Mouse (Mus musculus) liver, adult 2 months (tissue): ENCODE results near the gene Cemip2.

Experiments
- CTCF ChIP-seq: fragments of 200-500 bp; IDR thresholded peaks from 2 replicates; pipeline ENCODE4 v1.5.1; 2011; ENCODE audit warnings: low read depth, low read length, control low read depth
- POLR2A ChIP-seq: fragments of 200-500 bp; IDR thresholded peaks from 2 replicates; pipeline ENCODE4 v1.6.1; 2011; ENCODE audit warnings: low read length, control low read depth; ENCODE audit not compliant: insufficient read depth; ENCODE audit errors: extremely low read depth

DNA sequence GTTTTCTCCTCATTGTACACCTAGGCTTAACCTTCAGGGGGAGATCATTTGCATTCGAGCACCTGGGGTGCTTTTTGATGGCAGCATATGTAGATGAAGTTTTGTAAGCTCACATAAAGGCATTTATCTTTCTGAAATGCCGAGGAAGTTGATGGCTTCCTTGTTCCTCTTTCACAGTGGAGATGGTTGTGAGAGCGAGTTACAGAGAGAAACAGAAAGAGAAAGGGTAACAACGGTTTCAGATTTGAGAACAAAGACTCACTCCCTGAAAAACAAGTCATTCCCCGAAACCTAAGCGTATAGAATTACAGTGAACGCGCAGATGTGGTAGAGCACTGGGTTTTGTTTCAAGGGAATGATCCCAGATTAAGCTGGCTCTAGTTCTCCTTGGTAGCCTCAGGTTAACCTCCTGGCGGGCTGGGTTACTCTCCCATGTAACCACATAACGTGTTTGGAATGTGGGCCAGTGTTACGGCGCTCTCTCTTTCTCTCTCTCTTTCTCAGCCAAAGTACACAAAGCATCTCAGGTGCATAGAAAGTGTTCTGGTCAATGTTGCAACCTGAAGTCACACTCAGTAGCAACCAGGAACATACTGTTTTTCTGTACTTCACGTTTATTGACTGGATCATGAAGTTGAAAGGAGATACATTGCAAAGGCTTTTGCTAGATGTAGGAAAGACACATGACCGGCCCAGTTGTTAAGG lies 40.0 kb downstream of the Cemip2 start:
- TF ChIP-seq POLR2A, result no peak
- no peak for TF ChIP-seq CTCF
